Mouse (Mus musculus) lung, adult 2 months (tissue): Measurements from ENCODE around the gene Rin2.

Source experiments
- CTCF ChIP-seq: fragments of 200-500 bp; IDR thresholded peaks from 2 replicates; pipeline ENCODE4 v1.5.1; 2011; ENCODE audit warnings: mild to moderate bottlenecking, low read length, control low read depth; ENCODE audit not compliant: insufficient read depth
- POLR2A ChIP-seq: fragments of 200-500 bp; IDR thresholded peaks from 2 replicates; pipeline ENCODE4 v1.6.1; 2011; ENCODE audit warnings: low read depth, mild to moderate bottlenecking, control low read depth, low read length, borderline replicate concordance; ENCODE audit errors: extremely low read depth

GRCm38 (mm10) chr2:145862206-145862817, 187.3 kb downstream of the Rin2 start:
- no peak for TF ChIP-seq CTCF
- no peak; the same call in 1 of the 2 replicates for TF ChIP-seq POLR2A
